Mouse (Mus musculus) lung, postnatal 0 days (tissue): Measurements from ENCODE around the gene Rps6kc1.

Experiments used
- CTCF ChIP-seq: IDR thresholded peaks from 2 replicates; pipeline ENCODE4 v1.5.1; 2016; ENCODE audit warnings: antibody characterized with exemption, mild to moderate bottlenecking
- EP300 ChIP-seq: IDR thresholded peaks from 2 replicates; pipeline ENCODE4 v1.6.1; 2016; ENCODE audit warnings: antibody characterized with exemption, mild to moderate bottlenecking, control low read depth

GRCm38 (mm10) chr1:190846074-190846730, 65.4 kb downstream of the Rps6kc1 start:
- TF ChIP-seq CTCF (no peak), EP300 (no peak)
